ENCODE assay signal across 13 mouse cellular contexts in genomic region chr1:167365808-167366207, GRCm38 (mm10). TPM values are rescaled to one million over a fixed set of nuclear protein-coding genes. Genes with fewer than 3 reads are reported as not detected.
DNase-seq lines count a peak whose midpoint lies in the region; ATAC-seq and TF ChIP-seq lines count a peak whose summit lies in the region.
"Had no signal": no experiment of that assay in that cellular context is flagged by ENCODE, and none has a peak within 500 bp of the region (broad histone marks: within the 10 kb centered on the region; RNA-seq: fewer than 3 reads in every experiment).

No protein-coding gene starts in this region.

- H3K4me1 ChIP-seq in heart, adult 2 months (ENCODE audit: control insufficient read depth, insufficient read depth, low read length) = no peaks in the 10 kb centered on the region
- peaks cover 6% of the 10 kb centered on the region for H3K4me1 ChIP-seq in heart, embryonic 12.5 days (replicated peaks)
- H3K4me1 ChIP-seq in brown adipose tissue, adult 24 weeks (ENCODE audit: control insufficient read depth, insufficient read depth, insufficient read length, low read length) = no peaks in the 10 kb centered on the region
- H3K4me1 ChIP-seq in heart, embryonic 15.5 days (replicated peaks) = no peaks in the 10 kb centered on the region

- ATAC-seq in heart, embryonic 12.5 days (ENCODE audit: insufficient number of reproducible peaks, low FRiP score) = no peak
- 0 out of 2 replicates have a peak, but pooled peaks have one; percentile 64 for ATAC-seq in heart, embryonic 15.5 days (replicated peaks; ENCODE audit: insufficient number of reproducible peaks, insufficient read depth, low FRiP score, low read depth)
- ATAC-seq: Patski had no signal

- TF ChIP-seq POLR2A in heart, adult 2 months (IDR thresholded peaks at IDR 0.05; ENCODE audit: insufficient read depth, low read depth, low read length) = no peak; the same call in 1 of the 2 replicates

- no peak for TF ChIP-seq CTCF in heart, adult 2 months (IDR thresholded peaks at IDR 0.05)

- H3K27me3 ChIP-seq in heart, adult 2 months (ENCODE audit: control insufficient read depth, insufficient read depth, low read length) = no peaks in the 10 kb centered on the region
- no peaks in the 10 kb centered on the region for H3K27me3 ChIP-seq in heart, embryonic 12.5 days (replicated peaks)
- H3K27me3 ChIP-seq in heart, embryonic 15.5 days = no peaks in the 10 kb centered on the region
- H3K27me3 ChIP-seq: CH12.LX, Patski had no signal

- no peak overlapping the region for H3K4me2 ChIP-seq in heart, embryonic 12.5 days
- H3K4me2 ChIP-seq in heart, embryonic 15.5 days = no peak overlapping the region

- no peaks in the 10 kb centered on the region for H3K9me3 ChIP-seq in heart, embryonic 12.5 days (replicated peaks)
- H3K9me3 ChIP-seq in heart, embryonic 15.5 days (replicated peaks) = no peaks in the 10 kb centered on the region

- intact Hi-C loops in heart, adult 2 months (cut with DNase I) = loop anchor here (2.0 kb wide), 1 partner anchor 15 kb away; no protein-coding TSS in a partner anchor

- WGBS in heart, adult 2 months = 62% methylated on average over 7 of the region's 7 CpGs
- 79% methylated on average over 7 of the region's 7 CpGs for WGBS in heart, embryonic 12.5 days
- 80% methylated on average over 7 of the region's 7 CpGs for WGBS in heart, embryonic 15.5 days

- peak; percentile 46 to 78 for DNase-seq in heart, adult 2 months
- peak; percentile 66 for DNase-seq in kidney, postnatal 14 days
- no peak for DNase-seq in embryo, embryonic 10.5 days (ENCODE audit: low spot score)
- no peak for DNase-seq in lung, postnatal 14 days
- DNase-seq: cerebellum, adult 9-10 months; gastrocnemius, postnatal 36 days; lung, postnatal 4 days; right cerebral cortex, postnatal 14 days had no signal

- no peaks in the 10 kb centered on the region for H3K79me2 ChIP-seq in heart, adult 2 months (replicated peaks; ENCODE audit: control insufficient read depth, insufficient read depth, low read length)

- H3K9ac ChIP-seq in heart, adult 2 months (ENCODE audit: low read depth, low read length) = no peak overlapping the region
- no peak overlapping the region for H3K9ac ChIP-seq in heart, embryonic 12.5 days
- H3K9ac ChIP-seq in heart, embryonic 15.5 days = no peak overlapping the region

- TF ChIP-seq EP300 in heart, adult 2 months (IDR thresholded peaks at IDR 0.05; ENCODE audit: insufficient read depth, low read depth, low read length) = peak; percentile 99

- peaks cover 8% of the 10 kb centered on the region for H3K36me3 ChIP-seq in heart, adult 2 months (ENCODE audit: control insufficient read depth, insufficient read depth, low read length)
- H3K36me3 ChIP-seq in heart, embryonic 12.5 days = peaks cover 30% of the 10 kb centered on the region
- peaks cover 19% of the 10 kb centered on the region; the same call in 1 of the 2 replicates for H3K36me3 ChIP-seq in heart, embryonic 15.5 days

- H3K27ac ChIP-seq in heart, adult 2 months = peak overlapping the region; percentile 83
- no peak overlapping the region; the same call in 1 of the 2 replicates for H3K27ac ChIP-seq in heart, embryonic 12.5 days (ENCODE audit: poor library complexity, severe bottlenecking)
- H3K27ac ChIP-seq in brown adipose tissue, adult 24 weeks (replicated peaks; ENCODE audit: low read depth, low read length) = 0 out of 2 replicates have a peak overlapping the region, but pooled peaks have one; percentile 19
- H3K27ac ChIP-seq in heart, embryonic 15.5 days = 0 out of 2 replicates have a peak overlapping the region, but pooled peaks have one; percentile 2

- H3K4me3 ChIP-seq in heart, adult 2 months = no peak overlapping the region
- no peak overlapping the region for H3K4me3 ChIP-seq in heart, embryonic 12.5 days
- H3K4me3 ChIP-seq in brown adipose tissue, adult 24 weeks (ENCODE audit: insufficient read depth, low read depth, low read length) = no peak overlapping the region
- H3K4me3 ChIP-seq in heart, embryonic 15.5 days = no peak overlapping the region

RNA-seq across cellular contexts. Expression of gene Aldh9a1, which starts 16.0 kb away (rescaled TPM):
- 10 to 100 TPM; 18.4 to 20.4 TPM for total RNA-seq in heart, adult 2 months (2021)
- 31.5 and 49.6 TPM in 2 replicates for polyA plus RNA-seq in heart, adult 2 months (2012; rRNA removed)
- 27.1 and 27.6 TPM in 2 replicates for polyA plus RNA-seq in heart, embryonic 12.5 days (2016; fragmentation: Nextera tagmentation; extraction: Ambion mirVana)
- 63.8 and 97.0 TPM in 2 replicates for polyA plus RNA-seq in brown adipose tissue, adult 24 weeks (2012; ENCODE audit: insufficient read depth, insufficient read length, missing spikeins)
- polyA plus RNA-seq in heart, embryonic 15.5 days (2015; fragmentation: Nextera tagmentation; extraction: Ambion mirVana) = 25.3 and 35.4 TPM in 2 replicates

RNA-seq across cellular contexts. Expression of gene Mgst3, which starts 27.8 kb away (rescaled TPM):
- total RNA-seq in heart, adult 2 months (2021) = 100 to 1,000 TPM; 274 to 351 TPM
- 788 and 868 TPM in 2 replicates for polyA plus RNA-seq in heart, adult 2 months (2012; rRNA removed)
- 108 TPM in 2 replicates for polyA plus RNA-seq in heart, embryonic 12.5 days (2016; fragmentation: Nextera tagmentation; extraction: Ambion mirVana)
- 114 and 119 TPM in 2 replicates for polyA plus RNA-seq in brown adipose tissue, adult 24 weeks (2012; ENCODE audit: insufficient read depth, insufficient read length, missing spikeins)
- 145 and 154 TPM in 2 replicates for polyA plus RNA-seq in heart, embryonic 15.5 days (2015; fragmentation: Nextera tagmentation; extraction: Ambion mirVana)

RNA-seq across cellular contexts. Expression of gene Tmco1, which starts 57.6 kb away (rescaled TPM):
- total RNA-seq in heart, adult 2 months (2021) = 10 to 100 TPM; 88.2 to 95.3 TPM
- 60.3 and 117 TPM in 2 replicates for polyA plus RNA-seq in heart, adult 2 months (2012; rRNA removed)
- polyA plus RNA-seq in heart, embryonic 12.5 days (2016; fragmentation: Nextera tagmentation; extraction: Ambion mirVana) = 79.7 and 83.1 TPM in 2 replicates
- 172 and 174 TPM in 2 replicates for polyA plus RNA-seq in brown adipose tissue, adult 24 weeks (2012; ENCODE audit: insufficient read depth, insufficient read length, missing spikeins)
- polyA plus RNA-seq in heart, embryonic 15.5 days (2015; fragmentation: Nextera tagmentation; extraction: Ambion mirVana) = 77.2 and 81.9 TPM in 2 replicates

Comparison
In these comparisons a context has a peak if more than half of its experiments do, and no peak if none do; other contexts are left out.
1. DNase-seq: peak in heart, adult 2 months (2 of 2) and kidney, postnatal 14 days (single experiment); none in embryo, embryonic 10.5 days (single experiment) and lung, postnatal 14 days (single experiment).